Mouse (Mus musculus) heart, postnatal 0 days (tissue): ENCODE measurements around the gene 4931429L15Rik.

Source experiments
- CTCF ChIP-seq: IDR thresholded peaks from 2 replicates; pipeline ENCODE4 v1.5.1; 2016; ENCODE audit warnings: antibody characterized with exemption, control low read depth, low read depth
- EP300 ChIP-seq: IDR thresholded peaks from 2 replicates; pipeline ENCODE4 v1.6.1; 2016; ENCODE audit warnings: antibody characterized with exemption, low read depth

DNA sequence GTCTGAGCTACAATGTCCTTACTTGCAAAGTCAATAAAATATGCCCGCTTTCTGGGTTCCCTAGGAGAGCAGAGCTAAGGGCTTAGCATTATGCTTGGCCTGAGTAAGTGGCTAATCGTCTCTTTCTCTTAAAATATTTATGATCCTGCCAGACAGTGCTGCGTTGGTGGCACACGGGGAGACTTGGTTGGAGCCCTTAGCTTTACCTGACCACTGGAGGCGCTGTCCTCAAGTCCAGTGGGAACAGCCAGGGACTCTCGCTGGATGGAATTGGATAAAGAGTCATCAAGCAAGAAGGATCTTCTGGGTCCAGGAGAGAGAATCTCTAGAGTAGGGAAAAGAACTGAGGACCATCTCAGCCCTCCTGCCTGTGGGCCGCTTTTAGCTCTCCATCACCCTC is 10.7 kb downstream of the 4931429L15Rik start:
- peak; percentile 44 for TF ChIP-seq CTCF
- TF ChIP-seq EP300: no peak
